Mouse (Mus musculus): ENCODE data around the gene Cdk8.

DNA sequence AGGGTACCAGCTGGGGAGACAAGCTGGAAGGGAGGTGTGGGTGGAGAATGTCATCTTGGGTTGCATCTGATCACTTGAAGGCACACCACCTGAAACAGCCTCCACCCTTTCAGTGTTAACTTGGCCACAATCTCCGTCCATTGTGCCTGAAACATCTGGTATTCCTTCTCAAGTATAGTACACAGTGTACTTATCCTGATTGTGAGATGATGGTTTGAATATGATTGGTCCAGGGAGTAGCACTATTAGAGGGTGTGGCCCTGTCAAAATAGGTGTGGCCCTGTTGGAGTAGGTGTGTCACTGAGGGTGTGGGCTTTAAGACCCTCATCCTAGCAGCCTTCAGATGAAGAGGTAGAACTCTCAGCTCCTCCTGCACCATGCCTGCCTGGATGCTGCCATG is 103.4 kb downstream of the Cdk8 start:
- no peak for TF ChIP-seq CTCF (IDR thresholded peaks at IDR 0.05; ENCODE audit: control insufficient read depth, insufficient read depth, insufficient read length)
- TF ChIP-seq MYOG (IDR thresholded peaks at IDR 0.05; ENCODE audit: control insufficient read depth, extremely low read depth, insufficient read length) = no peak
- TF ChIP-seq MYOD1 (IDR thresholded peaks at IDR 0.05; ENCODE audit: control insufficient read depth, insufficient read length, low read depth) = no peak
- no peak for TF ChIP-seq CEBPB (IDR thresholded peaks at IDR 0.05; ENCODE audit: low read depth)

Measured in C2C12 (cell line).